Mouse (Mus musculus) kidney, adult 2 months (tissue): ENCODE results near the gene Golt1a. TPM values are rescaled to one million over a fixed set of nuclear protein-coding genes. Genes with fewer than 3 reads are reported as not detected.

Source experiments
- DNase-seq: peaks from one replicate; pipeline ENCODE4 v3.0.0; 2021
- H3K27ac ChIP-seq: fragments of 200-500 bp; 2 replicates; pipeline ENCODE4 v1.5.1; 2012; ENCODE audit warnings: low read depth, low read length, control low read depth, inconsistent platforms; ENCODE audit not compliant: insufficient read depth
- H3K27me3 ChIP-seq: fragments of 200-500 bp; replicated peaks from 2 replicates; pipeline ENCODE4 v1.6.1; 2012; ENCODE audit warnings: mild to moderate bottlenecking, moderate library complexity, low read length, inconsistent platforms; ENCODE audit not compliant: control insufficient read depth, insufficient read depth
- H3K36me3 ChIP-seq: fragments of 200-500 bp; 2 replicates; pipeline ENCODE4 v1.6.1; 2012; ENCODE audit warnings: mild to moderate bottlenecking, moderate library complexity, low read length, inconsistent platforms; ENCODE audit not compliant: control insufficient read depth, insufficient read depth
- H3K4me1 ChIP-seq: fragments of 200-500 bp; 2 replicates; pipeline ENCODE4 v1.6.1; 2011; ENCODE audit warnings: low read length; ENCODE audit not compliant: control insufficient read depth, insufficient read depth
- H3K4me3 ChIP-seq: fragments of 200-500 bp; 2 replicates; pipeline ENCODE4 v1.5.1; 2011; ENCODE audit warnings: mild to moderate bottlenecking, low read depth, low read length, control low read depth; ENCODE audit not compliant: insufficient read depth
- CTCF ChIP-seq: fragments of 200-500 bp; conservative IDR thresholded peaks from 2 replicates; pipeline ENCODE4 v1.5.1; 2011; ENCODE audit warnings: low read depth, mild to moderate bottlenecking, control low read depth, low read length, moderate library complexity, mixed read lengths; ENCODE audit not compliant: insufficient read depth, insufficient read length
- POLR2A ChIP-seq: fragments of 200-500 bp; IDR thresholded peaks from one replicate; pipeline ENCODE4 v1.6.1; 2011; ENCODE audit warnings: low read depth, low read length, control low read depth
- WGBS: fragments of 180-500 bp; shearing (Covaris S2); methylation state at CpG from one replicate; pipeline ENCODE4 v1.1.7; 2018; 5-methylcytosine and 5-hydroxymethylcytosine counted together
- polyA plus RNA-seq: library from polyadenylated mRNA; depleted of rRNA; stranded (reverse); fragments of >200 nt; gene quantifications from 2 replicates; pipeline ENCODE4 v1.2.3, GENCODE M21; 2012

The Golt1a gene
- polyA plus RNA-seq, 1 experiment = 18.1 TPM

GRCm38 (mm10) chr1:133315775-133316174, 6.2 kb downstream of the Golt1a start:
- Histone ChIP-seq H3K27ac (no peak overlapping the region), H3K4me3 (no peak overlapping the region), H3K4me1 (peaks cover 4% of the 10 kb centered on the region; the same call in 1 of the 2 replicates), H3K36me3 (no peaks in the 10 kb centered on the region), H3K27me3 (no peaks in the 10 kb centered on the region)
- no peak for DNase-seq
- 69% methylated on average over 6 of the region's 6 CpGs for WGBS
- TF ChIP-seq POLR2A (no peak), CTCF (no peak)

GRCm38 (mm10) chr1:133316577-133316976, 7.0 kb downstream of the Golt1a start:
- TF ChIP-seq POLR2A (no peak), CTCF (no peak; the same call in 1 of the 2 replicates)
- Histone ChIP-seq H3K4me1 (0 out of 2 replicates have a peak, but pooled peaks cover 3% of the 10 kb centered on the region), H3K27ac (no peak overlapping the region), H3K4me3 (no peak overlapping the region), H3K27me3 (no peaks in the 10 kb centered on the region), H3K36me3 (no peaks in the 10 kb centered on the region)
- DNase-seq = no peak
- WGBS = 88% methylated on average over 4 of the region's 4 CpGs

GRCm38 (mm10) chr1:133317149-133317548, 7.5 kb downstream of the Golt1a start:
- TF ChIP-seq POLR2A (no peak), CTCF (peak; percentile 48)
- WGBS = 77% methylated on average over 1 of the region's 1 CpGs
- Histone ChIP-seq H3K27me3 (no peaks in the 10 kb centered on the region), H3K36me3 (no peaks in the 10 kb centered on the region), H3K4me3 (no peak overlapping the region), H3K27ac (no peak overlapping the region), H3K4me1 (no peaks in the 10 kb centered on the region)
- no peak for DNase-seq

GRCm38 (mm10) chr1:133321267-133321925, 11.8 kb downstream of the Golt1a start, which contains the start of gene Kiss1:
Kiss1 (plus strand) TSS chr1:133321875.
- Histone ChIP-seq H3K4me1 (no peaks in the 10 kb centered on the region), H3K4me3 (no peak within 1 kb of the TSS), H3K27me3 (no peaks in the 10 kb centered on the region), H3K27ac (no peak within 1 kb of the TSS), H3K36me3 (no peaks in the 10 kb centered on the region)
- WGBS = 85% methylated on average over 13 of the region's 13 CpGs
- TF ChIP-seq CTCF (no peak), POLR2A (no peak)
- DNase-seq = no peak

- no peak for DNase-seq
- no peak overlapping the region for H3K4me3 ChIP-seq
- H3K27ac ChIP-seq = no peak overlapping the region
- 36% methylated on average over 5 of the region's 5 CpGs for WGBS
- TF ChIP-seq CTCF (no peak), POLR2A (no peak)
- H3K27me3 ChIP-seq = no peaks in the 10 kb centered on the region
- H3K36me3 ChIP-seq = no peaks in the 10 kb centered on the region
- H3K4me1 ChIP-seq = no peaks in the 10 kb centered on the region
Measured at GRCm38 (mm10) chr1:133323333-133323732, 13.7 kb downstream of the Golt1a start.

GRCm38 (mm10) chr1:133325951-133326350, 16.4 kb downstream of the Golt1a start:
- TF ChIP-seq CTCF (no peak), POLR2A (no peak)
- Histone ChIP-seq H3K27me3 (no peaks in the 10 kb centered on the region), H3K27ac (no peak overlapping the region), H3K36me3 (no peaks in the 10 kb centered on the region), H3K4me3 (no peak overlapping the region), H3K4me1 (no peaks in the 10 kb centered on the region)
- no peak for DNase-seq
- 73% methylated on average over 8 of the region's 8 CpGs for WGBS

GRCm38 (mm10) chr1:133327094-133327493, 17.5 kb downstream of the Golt1a start:
- H3K27ac ChIP-seq = no peak overlapping the region
- DNase-seq = no peak
- no peaks in the 10 kb centered on the region for H3K36me3 ChIP-seq
- TF ChIP-seq CTCF (no peak), POLR2A (no peak)
- H3K27me3 ChIP-seq = no peaks in the 10 kb centered on the region
- H3K4me3 ChIP-seq = no peak overlapping the region
- WGBS = 65% methylated on average over 5 of the region's 5 CpGs
- no peaks in the 10 kb centered on the region for H3K4me1 ChIP-seq
